Mouse (Mus musculus): ENCODE data around the gene Prex1. TPM values are rescaled to one million over a fixed set of nuclear protein-coding genes. Genes with fewer than 3 reads are reported as not detected.

Prex1 gene
- total and polyA plus RNA-seq, 3 experiments: 3.8 to 21.6 (median 5.9) TPM

GRCm38 (mm10) chr2:166555508-166555907 lies 158.1 kb downstream of the Prex1 start:
- Histone ChIP-seq H3K36me3 (replicated peaks) (no peaks in the 10 kb centered on the region), H3K4me3 (ENCODE audit: low read depth, low read length) (no peak overlapping the region), H3K9me3 (replicated peaks) (peaks cover 69% of the 10 kb centered on the region), H3K27me3 (ENCODE audit: insufficient read depth, low read length) (no peaks in the 10 kb centered on the region), H3K4me1 (ENCODE audit: insufficient read depth, low read depth, low read length) (no peaks in the 10 kb centered on the region)
- TF ChIP-seq CTCF (IDR thresholded peaks at IDR 0.05; ENCODE audit: low read depth, low read length) (no peak), TAL1 (conservative IDR thresholded peaks at IDR 0.05; ENCODE audit: low read depth, low read length) (no peak), GATA1 (IDR thresholded peaks at IDR 0.05; ENCODE audit: borderline replicate concordance, low read length) (no peak), POLR2AphosphoS5 (IDR thresholded peaks at IDR 0.05; ENCODE audit: insufficient replicate concordance, low read depth, low read length) (no peak), GATA2 (IDR thresholded peaks at IDR 0.05; ENCODE audit: borderline replicate concordance, low read depth, low read length) (no peak)
- ATAC-seq (ENCODE audit: extremely low read depth, insufficient number of reproducible peaks, low FRiP score, poor library complexity, severe bottlenecking): no peak
- no peak for DNase-seq (ENCODE audit: low spot score)

DNA sequence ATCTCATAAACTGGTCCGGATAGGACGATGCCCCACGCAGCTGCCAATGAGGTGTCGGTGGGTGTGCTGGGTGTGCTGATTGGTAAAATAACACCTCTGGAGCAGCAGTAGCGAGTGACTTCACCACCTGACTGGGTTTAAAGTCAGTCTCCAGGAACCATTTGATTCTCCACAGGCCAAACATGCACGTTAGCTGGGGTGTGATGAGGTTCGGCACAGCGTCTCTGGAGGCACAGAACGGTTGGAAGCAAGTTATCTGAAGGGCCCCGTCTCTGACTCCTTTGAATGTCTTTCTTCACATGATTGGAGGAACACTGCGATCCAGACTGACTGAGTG lies 159.5 kb downstream of the Prex1 start:
- H3K4me3 ChIP-seq (ENCODE audit: low read depth, low read length): no peak overlapping the region
- TF ChIP-seq GATA1 (IDR thresholded peaks at IDR 0.05; ENCODE audit: borderline replicate concordance, low read length) (no peak), GATA2 (IDR thresholded peaks at IDR 0.05; ENCODE audit: borderline replicate concordance, low read depth, low read length) (no peak), POLR2AphosphoS5 (IDR thresholded peaks at IDR 0.05; ENCODE audit: insufficient replicate concordance, low read depth, low read length) (no peak), TAL1 (conservative IDR thresholded peaks at IDR 0.05; ENCODE audit: low read depth, low read length) (no peak), CTCF (IDR thresholded peaks at IDR 0.05; ENCODE audit: low read depth, low read length) (no peak)

DNA sequence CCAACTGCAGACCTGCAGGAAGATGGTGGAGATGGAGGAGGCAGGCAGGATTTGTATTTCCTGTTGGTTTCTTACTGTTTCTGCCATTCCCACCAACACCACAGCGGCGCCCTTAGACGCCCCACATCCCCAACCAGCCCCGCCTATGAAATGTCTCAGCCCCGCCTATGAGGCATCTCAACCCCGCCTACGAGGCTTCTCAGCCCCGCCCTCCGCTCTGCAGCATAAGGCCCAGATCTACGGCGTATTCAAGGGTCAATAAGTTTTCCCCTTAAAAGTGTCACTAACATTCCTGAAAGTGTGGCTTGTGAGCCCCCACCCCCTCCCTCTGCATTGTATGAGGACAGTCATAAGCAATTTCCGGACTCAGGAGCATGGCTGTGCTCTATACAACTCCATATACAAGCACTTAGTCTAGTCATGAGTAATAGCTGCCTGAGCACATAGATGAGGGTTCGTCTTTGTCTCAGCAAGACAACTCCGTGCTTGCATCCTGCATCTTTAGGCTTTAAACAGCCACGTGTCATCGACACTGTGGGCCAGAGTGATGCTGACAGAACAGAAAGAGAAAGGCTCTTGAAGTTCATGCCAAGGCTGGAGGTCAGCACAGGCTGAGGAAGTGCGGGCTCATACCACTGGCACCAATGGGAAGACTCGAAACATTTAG lies 160.0 kb downstream of the Prex1 start:
- H3K27me3 ChIP-seq (ENCODE audit: insufficient read depth, low read length): no peaks in the 10 kb centered on the region; the same call in 1 of the 2 replicates
- TF ChIP-seq GATA2 (IDR thresholded peaks at IDR 0.05; ENCODE audit: borderline replicate concordance, low read depth, low read length): no peak
- no peak for TF ChIP-seq CTCF (IDR thresholded peaks at IDR 0.05; ENCODE audit: low read depth, low read length)
- TF ChIP-seq POLR2AphosphoS5 (IDR thresholded peaks at IDR 0.05; ENCODE audit: insufficient replicate concordance, low read depth, low read length): no peak
- TF ChIP-seq TAL1 (conservative IDR thresholded peaks at IDR 0.05; ENCODE audit: low read depth, low read length): no peak
- no peak for TF ChIP-seq GATA1 (IDR thresholded peaks at IDR 0.05; ENCODE audit: borderline replicate concordance, low read length)
- H3K9me3 ChIP-seq (replicated peaks): peaks cover 74% of the 10 kb centered on the region
- no peak for ATAC-seq (ENCODE audit: extremely low read depth, insufficient number of reproducible peaks, low FRiP score, poor library complexity, severe bottlenecking)
- DNase-seq (ENCODE audit: low spot score): no peak
- no peaks in the 10 kb centered on the region for H3K4me1 ChIP-seq (ENCODE audit: insufficient read depth, low read depth, low read length)
- no peaks in the 10 kb centered on the region for H3K36me3 ChIP-seq (replicated peaks)
- H3K4me3 ChIP-seq (ENCODE audit: low read depth, low read length): no peak overlapping the region

More for the DNA sequence above, 159.5 kb downstream of the Prex1 start:
- Histone ChIP-seq H3K4me1 (ENCODE audit: insufficient read depth, low read depth, low read length) (no peaks in the 10 kb centered on the region), H3K27me3 (ENCODE audit: insufficient read depth, low read length) (no peaks in the 10 kb centered on the region; the same call in 1 of the 2 replicates), H3K36me3 (replicated peaks) (no peaks in the 10 kb centered on the region), H3K9me3 (replicated peaks) (peaks cover 73% of the 10 kb centered on the region)
- no peak for ATAC-seq (ENCODE audit: extremely low read depth, insufficient number of reproducible peaks, low FRiP score, poor library complexity, severe bottlenecking)
- no peak for DNase-seq (ENCODE audit: low spot score)

DNA sequence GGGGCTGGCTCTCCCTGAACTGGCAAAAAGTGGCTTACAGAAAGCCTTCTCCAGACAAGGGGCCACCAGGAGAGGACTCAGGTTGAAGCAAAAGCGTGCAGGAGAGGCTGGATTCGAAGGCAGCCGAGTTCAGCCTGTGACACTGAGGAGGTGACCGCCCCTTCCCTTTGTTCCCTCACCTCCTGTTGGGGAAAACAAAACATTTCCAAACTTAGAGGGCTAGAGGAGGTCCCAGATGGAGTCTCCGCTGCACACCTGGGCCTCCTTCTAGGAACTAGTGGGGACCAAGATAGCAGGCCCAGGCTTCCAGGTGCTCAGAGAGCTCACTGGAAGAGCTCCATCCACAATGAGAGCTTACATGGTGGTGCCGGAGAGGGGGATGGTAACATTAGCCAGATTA lies 161.0 kb downstream of the Prex1 start:
- Histone ChIP-seq H3K9me3 (replicated peaks) (peaks cover 72% of the 10 kb centered on the region), H3K4me3 (ENCODE audit: low read depth, low read length) (no peak overlapping the region), H3K27me3 (ENCODE audit: insufficient read depth, low read length) (no peaks in the 10 kb centered on the region; the same call in 1 of the 2 replicates), H3K36me3 (replicated peaks) (no peaks in the 10 kb centered on the region), H3K4me1 (ENCODE audit: insufficient read depth, low read depth, low read length) (no peaks in the 10 kb centered on the region)
- DNase-seq (ENCODE audit: low spot score) (no peak), ATAC-seq (ENCODE audit: extremely low read depth, insufficient number of reproducible peaks, low FRiP score, poor library complexity, severe bottlenecking) (no peak)
- TF ChIP-seq TAL1 (conservative IDR thresholded peaks at IDR 0.05; ENCODE audit: low read depth, low read length): no peak
- TF ChIP-seq CTCF (IDR thresholded peaks at IDR 0.05; ENCODE audit: low read depth, low read length): no peak
- TF ChIP-seq GATA2 (IDR thresholded peaks at IDR 0.05; ENCODE audit: borderline replicate concordance, low read depth, low read length): no peak

DNA sequence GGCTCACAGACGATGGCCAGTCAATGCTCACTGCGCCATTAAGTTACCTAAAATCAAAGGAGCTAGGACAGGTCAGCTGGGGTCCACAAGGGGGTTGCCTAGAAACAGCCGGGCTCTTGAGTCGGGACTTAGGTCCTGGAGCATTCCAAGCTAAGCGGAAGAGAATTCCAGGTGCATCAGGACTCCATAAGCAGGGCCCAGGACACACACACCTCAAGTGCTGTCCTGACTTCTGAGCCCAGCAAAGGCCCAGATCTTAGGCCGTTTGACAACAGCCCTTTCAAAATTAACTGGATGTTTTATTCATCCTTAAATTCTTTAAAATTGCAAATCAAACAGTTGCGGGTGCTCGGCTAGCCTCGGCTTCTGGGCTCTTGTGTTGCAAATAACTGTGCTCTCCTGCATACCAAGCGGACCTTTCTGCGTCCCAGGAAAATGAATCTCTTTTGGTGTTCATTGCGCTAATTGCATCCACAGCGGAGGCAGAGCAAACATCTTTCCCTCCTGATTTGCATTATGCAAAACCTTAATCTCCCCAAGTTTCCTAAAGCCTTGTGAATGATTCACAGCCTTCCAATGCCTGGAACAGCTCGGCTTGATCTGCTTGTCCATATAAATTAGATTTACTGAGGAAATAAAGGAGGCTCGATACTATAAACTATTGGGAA lies 161.7 kb downstream of the Prex1 start:
- no peak for TF ChIP-seq GATA2 (IDR thresholded peaks at IDR 0.05; ENCODE audit: borderline replicate concordance, low read depth, low read length)
- TF ChIP-seq CTCF (IDR thresholded peaks at IDR 0.05; ENCODE audit: low read depth, low read length): no peak
- no peak for TF ChIP-seq GATA1 (IDR thresholded peaks at IDR 0.05; ENCODE audit: borderline replicate concordance, low read length)
- no peak for TF ChIP-seq TAL1 (conservative IDR thresholded peaks at IDR 0.05; ENCODE audit: low read depth, low read length)
- no peak for TF ChIP-seq POLR2AphosphoS5 (IDR thresholded peaks at IDR 0.05; ENCODE audit: insufficient replicate concordance, low read depth, low read length)
- ATAC-seq (ENCODE audit: extremely low read depth, insufficient number of reproducible peaks, low FRiP score, poor library complexity, severe bottlenecking) (no peak), DNase-seq (ENCODE audit: low spot score) (no peak)
- Histone ChIP-seq H3K4me1 (ENCODE audit: insufficient read depth, low read depth, low read length) (no peaks in the 10 kb centered on the region), H3K4me3 (ENCODE audit: low read depth, low read length) (no peak overlapping the region), H3K27me3 (ENCODE audit: insufficient read depth, low read length) (no peaks in the 10 kb centered on the region; the same call in 1 of the 2 replicates), H3K9me3 (replicated peaks) (peaks cover 71% of the 10 kb centered on the region), H3K36me3 (replicated peaks) (no peaks in the 10 kb centered on the region)

GRCm38 (mm10) chr2:166549871-166550270 lies 163.8 kb downstream of the Prex1 start:
- TF ChIP-seq TAL1 (conservative IDR thresholded peaks at IDR 0.05; ENCODE audit: low read depth, low read length) (no peak), GATA2 (IDR thresholded peaks at IDR 0.05; ENCODE audit: borderline replicate concordance, low read depth, low read length) (no peak), GATA1 (IDR thresholded peaks at IDR 0.05; ENCODE audit: borderline replicate concordance, low read length) (no peak), CTCF (IDR thresholded peaks at IDR 0.05; ENCODE audit: low read depth, low read length) (no peak)
- Histone ChIP-seq H3K27me3 (ENCODE audit: insufficient read depth, low read length) (no peaks in the 10 kb centered on the region; the same call in 1 of the 2 replicates), H3K9me3 (replicated peaks) (peaks cover 85% of the 10 kb centered on the region), H3K36me3 (replicated peaks) (no peaks in the 10 kb centered on the region), H3K4me1 (ENCODE audit: insufficient read depth, low read depth, low read length) (no peaks in the 10 kb centered on the region), H3K4me3 (ENCODE audit: low read depth, low read length) (0 out of 2 replicates have a peak overlapping the region, but pooled peaks have one; percentile 3)
- no peak for DNase-seq (ENCODE audit: low spot score)
- ATAC-seq (ENCODE audit: extremely low read depth, insufficient number of reproducible peaks, low FRiP score, poor library complexity, severe bottlenecking): no peak
